Mouse (Mus musculus) heart, postnatal 4 days (tissue): ENCODE measurements at regions not wholly inside any gene's neighbourhood (a gene's known extent, or its start where the extent isn't known, plus 50 kb on each side); places are given as distances from the start of the nearest gene placed in this dataset.

Experiments
- DNase-seq: peaks from one replicate; pipeline ENCODE4 v3.0.0; 2021

DNA sequence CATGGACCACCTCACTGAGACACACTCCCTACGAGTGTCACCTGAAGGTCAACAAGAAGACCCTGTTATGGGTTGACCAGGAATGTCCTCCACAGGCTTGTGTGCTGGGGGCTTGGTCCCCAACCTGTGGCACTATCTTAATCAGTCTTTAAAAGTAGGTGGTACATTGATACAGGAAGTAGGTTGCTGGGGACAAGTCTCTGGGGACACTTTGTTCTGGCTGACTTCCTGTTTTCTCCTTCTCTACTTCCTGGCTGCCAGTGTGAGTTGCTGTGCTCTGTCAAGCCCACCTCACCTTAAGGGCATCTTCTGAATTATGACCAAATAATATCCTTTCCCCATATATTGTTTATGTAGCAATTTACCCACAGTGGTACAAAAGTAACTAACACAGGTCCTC is 96.1 kb downstream of the Cct6b start:
- DNase-seq: no peak

DNA sequence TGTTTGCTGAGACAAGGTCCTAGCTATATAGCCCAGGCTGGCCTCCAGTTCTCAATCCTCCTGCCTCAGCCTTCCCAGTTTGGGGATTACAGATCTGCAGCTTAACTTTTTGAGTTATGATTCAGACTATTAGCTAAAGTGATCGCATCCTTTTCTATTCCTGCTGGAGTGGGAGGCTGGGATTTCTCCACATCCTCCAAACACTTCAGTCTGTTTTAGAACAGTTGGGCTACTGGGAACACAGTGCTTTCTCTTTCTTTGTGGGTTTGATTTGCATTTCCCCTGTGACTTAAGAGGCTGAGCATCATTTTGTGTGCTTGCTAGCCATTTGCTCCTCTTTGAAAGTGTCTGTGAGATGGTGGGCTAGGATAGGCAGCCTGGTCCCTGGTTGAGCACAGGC is 100.0 kb downstream of the Cct6b start:
- DNase-seq: no peak

- DNase-seq: no peak
Observed at GRCm38 (mm10) chr11:82662086-82662485, 102.0 kb downstream of the Cct6b start.

DNA sequence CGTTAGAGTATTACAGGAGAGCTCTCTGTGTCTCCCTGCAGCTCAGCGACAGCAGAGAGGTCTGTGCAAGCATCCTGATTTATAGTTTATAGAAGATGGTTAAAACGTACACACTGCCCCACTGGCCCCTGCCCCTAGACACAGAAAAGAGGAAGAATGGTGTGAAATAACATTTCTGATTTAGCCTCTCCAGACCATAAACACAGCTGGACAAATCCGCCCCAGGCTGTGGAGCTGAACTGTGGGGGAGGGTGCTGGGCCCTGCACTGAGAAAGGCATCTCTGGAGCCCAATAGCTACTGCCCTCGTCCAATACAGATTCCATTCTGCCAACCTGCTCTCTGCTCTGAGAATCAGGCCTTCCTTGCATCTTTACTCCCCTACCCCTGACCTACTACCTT is 112.4 kb downstream of the Cct6b start:
- DNase-seq: no peak

DNA sequence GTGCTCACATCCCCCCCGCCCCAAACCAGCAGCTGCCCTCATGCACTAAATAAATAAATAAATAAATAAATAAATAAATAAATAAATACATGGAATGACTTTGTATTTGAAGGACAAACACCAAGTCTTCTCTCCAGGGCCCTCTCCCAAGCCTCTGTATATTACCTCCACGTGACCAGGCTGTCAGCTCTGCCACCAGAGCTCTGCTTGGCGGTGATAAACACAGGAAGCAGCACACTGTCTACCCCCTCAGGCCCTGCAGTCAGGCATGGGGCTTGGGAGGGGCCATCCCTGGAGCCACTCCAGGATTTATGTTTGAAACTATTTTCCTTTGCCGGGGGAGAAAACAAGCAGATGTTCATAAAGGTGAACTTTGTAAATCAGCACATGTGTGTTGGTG is 125.6 kb downstream of the Cct6b start:
- no peak for DNase-seq

GRCm38 (mm10) chr11:82632191-82632590 is 131.9 kb downstream of the Cct6b start:
- DNase-seq: no peak

DNA sequence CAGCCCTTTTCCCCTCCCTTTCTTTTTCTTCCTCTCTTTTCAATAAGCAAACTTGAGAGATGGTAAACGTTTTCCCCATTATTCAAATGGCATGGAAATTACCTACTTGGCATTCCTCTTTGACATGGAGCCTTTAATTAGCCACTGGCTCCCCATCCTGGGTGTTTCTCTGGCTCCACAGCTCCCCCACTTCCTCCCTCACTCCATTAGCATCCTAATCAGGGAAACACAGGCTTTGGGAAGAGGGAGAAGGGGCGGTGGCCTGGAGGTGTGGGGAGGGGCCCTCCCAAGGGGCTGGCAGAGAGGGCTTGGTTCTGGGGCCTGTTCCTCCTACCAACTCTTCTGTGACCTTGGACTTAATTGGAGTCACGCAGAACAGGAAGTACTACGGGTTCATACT is 132.7 kb downstream of the Cct6b start:
- DNase-seq: no peak

- no peak for DNase-seq
Observed at GRCm38 (mm10) chr11:82626501-82627111, 137.5 kb downstream of the Cct6b start.

DNA sequence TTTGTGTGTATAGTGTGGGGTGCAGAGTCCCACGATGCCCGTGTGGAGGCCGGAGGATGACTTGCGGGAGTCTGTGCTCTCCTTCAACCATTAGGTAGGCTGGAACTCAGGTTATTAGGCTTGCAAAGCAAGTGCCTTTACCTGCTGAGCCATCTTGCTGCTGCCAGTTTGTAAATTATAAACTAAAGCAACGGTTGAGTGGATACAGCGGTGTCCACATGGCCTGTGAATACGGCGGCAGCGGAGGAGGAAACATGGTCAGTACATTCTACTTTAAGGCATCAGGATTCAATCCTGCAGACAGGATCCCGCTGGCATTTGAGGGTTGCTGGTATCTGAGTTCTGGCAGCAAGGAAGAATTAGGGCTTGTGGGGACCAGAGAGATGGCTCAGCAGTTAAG is 143.1 kb downstream of the Cct6b start:
- no peak for DNase-seq

DNA sequence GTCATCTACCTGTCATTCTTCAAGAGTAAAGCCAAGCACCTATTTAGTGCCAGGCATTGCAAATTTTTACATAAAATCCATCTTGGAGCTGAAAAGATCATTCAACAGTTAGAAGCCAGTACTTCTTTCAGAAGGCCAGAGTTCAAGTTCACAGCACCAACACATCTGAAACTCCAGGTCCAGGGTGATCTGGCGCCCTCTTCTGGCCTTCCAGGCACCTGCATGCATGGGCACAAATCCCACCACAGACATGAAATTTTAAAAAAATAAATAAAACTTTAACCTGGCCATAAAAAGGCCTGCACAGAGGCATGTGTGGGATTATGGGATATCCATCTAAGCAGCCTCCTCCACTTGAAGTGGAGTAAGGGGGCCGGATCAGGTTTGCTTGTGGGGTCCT is 144.7 kb downstream of the Cct6b start:
- no peak for DNase-seq

GRCm38 (mm10) chr11:82618457-82618856 is 145.7 kb downstream of the Cct6b start:
- DNase-seq: no peak

DNA sequence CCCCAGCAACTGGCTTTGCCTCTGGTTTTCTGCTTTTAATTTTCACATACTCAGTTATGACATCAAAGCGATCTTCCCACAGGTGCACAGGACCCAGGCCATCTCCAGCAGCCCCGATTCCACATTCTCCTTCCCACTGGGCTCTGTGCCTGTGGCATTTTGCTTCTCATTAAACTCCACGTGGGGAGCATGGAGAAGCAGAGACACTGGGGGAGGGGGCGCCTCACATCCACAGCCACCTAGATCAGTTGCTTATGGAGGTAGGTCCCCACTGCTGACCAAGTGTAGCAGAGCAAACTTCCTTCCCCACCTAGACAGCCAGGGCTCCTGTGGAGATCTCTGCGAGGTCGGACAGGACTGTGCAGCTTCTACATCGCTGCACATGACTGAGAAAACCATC is 147.3 kb downstream of the Cct6b start:
- no peak for DNase-seq

DNA sequence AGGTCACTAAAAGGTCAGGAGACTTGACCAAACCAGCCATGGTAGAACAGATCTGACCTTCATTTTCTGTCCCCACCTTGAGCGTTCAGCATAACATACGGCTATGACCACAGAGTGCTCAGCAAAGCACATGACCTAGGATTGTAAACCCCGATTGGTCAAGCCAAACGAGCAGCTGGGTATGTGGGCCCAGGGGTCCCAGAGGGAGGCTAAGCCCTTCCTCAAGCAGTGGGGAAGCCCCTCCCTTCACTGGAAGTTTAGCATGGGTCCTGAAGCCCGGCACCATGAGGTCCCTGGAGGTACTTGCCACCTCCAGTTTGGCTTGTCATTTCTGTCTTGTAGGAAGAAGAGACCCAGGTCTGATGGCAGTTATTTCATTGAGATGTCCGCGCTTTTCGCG is 149.8 kb downstream of the Cct6b start:
- DNase-seq: no peak

DNA sequence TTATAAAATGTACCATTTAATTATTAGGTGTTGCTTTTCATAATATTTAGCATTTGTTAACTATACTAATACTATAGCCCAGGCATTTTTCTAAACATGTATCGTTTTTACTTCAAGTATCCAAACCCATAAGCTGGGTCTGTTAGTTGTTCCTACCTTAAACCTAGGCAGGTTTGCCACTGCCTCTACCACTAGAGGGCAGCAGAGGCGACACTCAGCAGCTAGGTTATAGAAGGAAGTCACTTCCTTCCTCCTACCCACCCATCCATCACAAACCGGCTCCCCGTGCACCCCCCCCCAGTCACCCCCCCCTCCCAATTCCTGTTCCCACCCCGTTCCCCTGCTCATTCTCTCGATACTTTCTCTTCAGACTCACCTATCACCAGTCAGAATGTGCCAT is 150.6 kb downstream of the Cct6b start:
- peak; percentile 73 for DNase-seq

- DNase-seq: peak; percentile 66
Observed at GRCm38 (mm10) chr11:82612026-82612425, 152.1 kb downstream of the Cct6b start.

DNA sequence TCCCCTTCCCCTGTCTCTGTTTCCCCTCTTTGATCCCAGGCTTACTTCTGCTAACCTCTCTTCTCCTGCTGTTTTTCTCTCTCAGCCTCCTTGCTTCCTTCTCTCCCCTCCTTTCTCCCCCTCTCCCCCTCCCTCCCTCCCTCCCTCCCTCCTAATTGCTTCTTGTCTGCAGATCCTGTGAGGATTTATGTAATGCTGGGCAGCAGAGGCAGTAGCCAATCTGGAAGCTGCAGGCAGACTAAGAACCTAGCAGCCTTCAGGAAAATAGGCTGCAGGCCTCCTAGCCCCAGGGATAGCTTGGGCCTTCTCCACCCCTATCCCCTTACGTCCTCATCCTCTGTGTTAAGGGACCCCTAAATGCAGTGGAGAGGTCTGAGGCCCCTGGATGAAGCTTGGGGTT is 155.2 kb downstream of the Cct6b start:
- DNase-seq: no peak

DNA sequence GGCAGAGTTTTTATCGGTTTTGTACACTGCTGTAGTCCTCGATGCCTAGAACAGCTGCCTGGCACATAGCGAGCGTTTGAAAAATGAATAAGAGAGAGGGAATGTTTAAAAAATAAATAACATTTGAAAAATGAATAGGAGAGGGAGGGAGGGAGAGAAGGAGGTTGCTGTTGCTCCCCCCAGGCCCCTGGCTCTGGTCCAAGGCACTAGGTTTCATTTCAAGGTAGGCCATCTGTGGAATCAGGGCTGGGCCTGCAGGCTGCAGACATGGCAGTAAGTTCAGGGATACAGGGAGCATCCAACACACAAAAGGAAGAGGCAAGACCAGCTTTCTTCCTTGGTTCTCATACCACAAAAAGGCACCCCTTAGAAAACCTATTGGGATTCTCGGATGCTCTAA is 156.5 kb downstream of the Cct6b start:
- no peak for DNase-seq

- DNase-seq: no peak
Observed at GRCm38 (mm10) chr11:82604251-82604835, 159.8 kb downstream of the Cct6b start.

DNA sequence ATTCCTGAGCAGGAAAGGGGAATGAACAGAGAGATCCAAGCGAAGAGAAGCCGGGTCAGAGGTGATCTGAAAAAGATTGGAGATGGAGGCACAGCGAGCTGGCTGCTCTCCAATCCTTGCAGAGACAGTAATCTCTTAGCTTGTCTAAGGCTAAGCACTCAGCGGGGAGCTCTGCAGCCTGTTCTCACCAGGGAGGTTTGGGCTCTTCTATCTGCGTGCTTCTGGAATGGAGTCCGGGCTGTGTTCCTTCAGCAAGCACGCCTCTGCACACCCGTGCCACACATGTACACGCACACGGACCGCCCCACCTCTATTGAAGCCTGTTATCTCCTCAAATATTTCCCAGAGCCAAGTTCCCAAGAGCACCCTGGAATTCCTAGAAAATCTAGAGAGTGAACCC is 161.3 kb downstream of the Cct6b start:
- DNase-seq: no peak

GRCm38 (mm10) chr11:82602250-82602649 is 161.9 kb downstream of the Cct6b start:
- DNase-seq: no peak

GRCm38 (mm10) chr11:82600151-82600550 is 164.0 kb downstream of the Cct6b start:
- DNase-seq: no peak

GRCm38 (mm10) chr11:82597757-82598156 is 166.4 kb downstream of the Cct6b start:
- no peak for DNase-seq

- DNase-seq: peak; percentile 18
Observed at GRCm38 (mm10) chr11:82596801-82597200, 167.3 kb downstream of the Cct6b start.

GRCm38 (mm10) chr11:82589761-82590160 is 174.4 kb downstream of the Cct6b start:
- DNase-seq: no peak

GRCm38 (mm10) chr11:82588744-82589143 is 175.4 kb downstream of the Cct6b start:
- no peak for DNase-seq
